Mouse (Mus musculus): Measurements from ENCODE around the gene Gtf3c5. TPM values are rescaled to one million over a fixed set of nuclear protein-coding genes. Genes with fewer than 3 reads are reported as not detected.
A peak's percentile ranks its signal among the peaks of the same experiment; 100 is the strongest.

Gene Gtf3c5
- polyA plus RNA-seq, 1 experiment from 2014 or later: 53.5 TPM

- H3K27ac ChIP-seq: no peak overlapping the region
These were observed 26.1 kb downstream of the Gtf3c5 start for GRCm38 (mm10) chr2:28557452-28557851.

GRCm38 (mm10) chr2:28552301-28552700, 31.2 kb downstream of the Gtf3c5 start:
- Histone ChIP-seq H3K4me1 (no peaks in the 10 kb centered on the region), H3K27ac (no peak overlapping the region), H3K36me3 (peaks cover 75% of the 10 kb centered on the region), H3K9ac (no peak overlapping the region), H3K27me3 (no peaks in the 10 kb centered on the region), H3K4me3 (no peak overlapping the region), H3K4me2 (replicated peaks) (no peak overlapping the region), H3K9me3 (no peaks in the 10 kb centered on the region)
- WGBS: 93% methylated on average over 5 of the region's 5 CpGs
- no peak for ATAC-seq (ENCODE audit: low FRiP score, low read depth)

More at GRCm38 (mm10) chr2:28557452-28557851, 26.1 kb downstream of the Gtf3c5 start:
- ATAC-seq (ENCODE audit: low FRiP score, low read depth): no peak
- Histone ChIP-seq H3K4me2 (replicated peaks) (no peak overlapping the region), H3K36me3 (peaks cover 26% of the 10 kb centered on the region), H3K9ac (no peak overlapping the region), H3K9me3 (no peaks in the 10 kb centered on the region), H3K27me3 (no peaks in the 10 kb centered on the region), H3K4me3 (no peak overlapping the region), H3K4me1 (0 out of 2 replicates have a peak, but pooled peaks cover 1% of the 10 kb centered on the region)
- 92% methylated on average over 5 of the region's 5 CpGs for WGBS

GRCm38 (mm10) chr2:28549157-28549556, 34.4 kb downstream of the Gtf3c5 start:
- 91% methylated on average over 13 of the region's 13 CpGs for WGBS
- Histone ChIP-seq H3K9me3 (no peaks in the 10 kb centered on the region), H3K4me1 (no peaks in the 10 kb centered on the region), H3K36me3 (peaks cover 95% of the 10 kb centered on the region), H3K4me3 (no peak overlapping the region), H3K9ac (no peak overlapping the region), H3K27ac (no peak overlapping the region), H3K27me3 (no peaks in the 10 kb centered on the region), H3K4me2 (replicated peaks) (no peak overlapping the region)
- ATAC-seq (ENCODE audit: low FRiP score, low read depth): no peak

DNA sequence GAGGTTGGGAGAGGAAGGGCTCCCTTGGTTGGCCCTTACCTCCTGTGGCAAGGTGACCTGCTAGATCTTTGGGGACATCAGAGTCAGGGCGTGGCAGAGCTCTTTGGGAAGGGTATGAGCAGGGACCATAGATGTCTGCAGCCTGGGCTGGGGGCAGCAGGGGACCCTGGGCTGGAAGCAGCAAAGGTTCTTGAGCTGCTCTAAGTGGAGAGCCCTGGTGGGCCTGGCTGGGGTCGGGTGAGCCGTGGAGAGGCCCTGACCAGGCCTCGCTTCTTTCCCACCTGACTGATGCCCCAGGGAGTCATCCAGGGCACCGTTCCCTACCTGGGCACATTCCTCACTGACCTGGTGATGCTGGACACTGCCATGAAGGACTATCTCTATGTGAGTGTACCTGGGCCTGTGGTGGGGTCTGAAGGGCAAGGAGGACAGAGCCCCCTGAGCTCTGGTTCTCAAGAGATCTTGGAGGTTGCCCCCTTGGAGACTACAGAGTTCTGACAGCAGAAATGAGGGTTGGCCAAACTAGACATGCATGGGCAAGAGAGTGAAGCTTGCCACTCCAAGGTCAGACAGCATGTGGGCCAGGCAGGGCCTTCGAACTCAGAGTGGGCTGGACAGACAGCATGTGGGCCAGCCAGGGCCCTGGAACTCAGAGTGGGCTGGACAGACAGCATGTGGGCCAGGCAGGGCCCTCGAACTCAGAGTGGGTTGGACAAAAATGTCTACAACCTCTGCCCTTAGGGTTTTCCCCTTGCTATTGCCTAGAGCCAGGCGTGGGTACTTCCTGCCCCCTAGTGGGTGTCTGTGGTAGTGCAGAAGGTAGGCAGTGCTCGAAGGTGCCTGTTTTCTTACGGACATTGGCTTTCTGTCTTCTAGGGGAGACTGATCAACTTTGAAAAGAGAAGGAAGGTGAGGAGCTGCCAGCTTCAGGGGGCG, 36.0 kb downstream of the Gtf3c5 start:
- H3K36me3 ChIP-seq: peaks cover 95% of the 10 kb centered on the region

GRCm38 (mm10) chr2:28546560-28546959, 37.0 kb downstream of the Gtf3c5 start:
- 81% methylated on average over 6 of the region's 6 CpGs for WGBS
- no peak overlapping the region for H3K27ac ChIP-seq
- no peaks in the 10 kb centered on the region for H3K9me3 ChIP-seq
- H3K27me3 ChIP-seq: no peaks in the 10 kb centered on the region
- no peak overlapping the region for H3K9ac ChIP-seq
- ATAC-seq (ENCODE audit: low FRiP score, low read depth): no peak
- H3K4me3 ChIP-seq: no peak overlapping the region
- H3K4me1 ChIP-seq: no peaks in the 10 kb centered on the region
- H3K4me2 ChIP-seq (replicated peaks): no peak overlapping the region
- H3K36me3 ChIP-seq: peaks cover 95% of the 10 kb centered on the region

More for the DNA sequence above, 36.0 kb downstream of the Gtf3c5 start:
- H3K27ac ChIP-seq: no peak overlapping the region
- no peak overlapping the region for H3K4me3 ChIP-seq
- 51% methylated on average over 11 of the region's 11 CpGs for WGBS
- no peaks in the 10 kb centered on the region for H3K4me1 ChIP-seq
- H3K9ac ChIP-seq: no peak overlapping the region
- ATAC-seq (ENCODE audit: low FRiP score, low read depth): no peak
- H3K4me2 ChIP-seq (replicated peaks): no peak overlapping the region
- no peaks in the 10 kb centered on the region for H3K9me3 ChIP-seq
- no peaks in the 10 kb centered on the region for H3K27me3 ChIP-seq

DNA sequence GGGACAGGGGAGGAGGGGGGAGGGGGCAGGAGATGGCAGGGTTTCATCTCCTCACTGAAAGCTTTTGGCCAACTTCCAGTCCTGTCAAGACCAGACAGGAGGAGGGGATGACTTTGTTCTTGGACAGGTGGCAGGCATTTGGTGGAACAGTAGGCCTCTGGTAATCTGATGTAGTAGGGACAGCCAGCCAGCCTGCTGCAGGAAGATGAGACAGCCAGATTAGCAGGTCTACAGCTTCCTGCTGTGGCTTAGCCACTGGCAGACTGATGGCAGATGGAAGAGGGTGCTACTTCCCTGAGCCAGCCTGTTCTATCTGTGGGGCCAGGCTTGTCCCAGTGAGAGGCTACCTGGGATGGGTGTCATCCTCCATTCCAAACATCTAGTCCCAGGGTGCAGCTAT, 37.6 kb downstream of the Gtf3c5 start:
- Histone ChIP-seq H3K4me2 (replicated peaks) (no peak overlapping the region), H3K9me3 (no peaks in the 10 kb centered on the region), H3K27me3 (no peaks in the 10 kb centered on the region), H3K27ac (no peak overlapping the region), H3K9ac (no peak overlapping the region), H3K4me1 (no peaks in the 10 kb centered on the region), H3K36me3 (peaks cover 94% of the 10 kb centered on the region), H3K4me3 (no peak overlapping the region)
- ATAC-seq (ENCODE audit: low FRiP score, low read depth): no peak

- Histone ChIP-seq H3K4me3 (no peak overlapping the region), H3K9me3 (no peaks in the 10 kb centered on the region), H3K36me3 (peaks cover 78% of the 10 kb centered on the region), H3K9ac (no peak overlapping the region), H3K27ac (no peak overlapping the region), H3K27me3 (no peaks in the 10 kb centered on the region), H3K4me1 (peaks cover 17% of the 10 kb centered on the region), H3K4me2 (replicated peaks) (no peak overlapping the region)
- no peak for ATAC-seq (ENCODE audit: low FRiP score, low read depth)
- 92% methylated on average over 8 of the region's 8 CpGs for WGBS
These were observed 39.7 kb downstream of the Gtf3c5 start for GRCm38 (mm10) chr2:28543894-28544293.

- 82% methylated on average over 8 of the region's 8 CpGs for WGBS
- Histone ChIP-seq H3K27ac (no peak overlapping the region), H3K4me1 (peaks cover 45% of the 10 kb centered on the region), H3K4me3 (no peak overlapping the region), H3K27me3 (no peaks in the 10 kb centered on the region), H3K9me3 (no peaks in the 10 kb centered on the region), H3K9ac (no peak overlapping the region), H3K4me2 (replicated peaks) (no peak overlapping the region), H3K36me3 (peaks cover 57% of the 10 kb centered on the region)
- no peak for ATAC-seq (ENCODE audit: low FRiP score, low read depth)
These were observed 42.8 kb downstream of the Gtf3c5 start for GRCm38 (mm10) chr2:28540587-28541227.

- H3K9ac ChIP-seq: peak overlapping the region; percentile 45
- 80% methylated on average over 2 of the region's 2 CpGs for WGBS
- H3K36me3 ChIP-seq: peaks cover 49% of the 10 kb centered on the region
- no peak overlapping the region for H3K4me3 ChIP-seq
- no peak for ATAC-seq (ENCODE audit: low FRiP score, low read depth)
- no peaks in the 10 kb centered on the region for H3K27me3 ChIP-seq
- 0 out of 2 replicates have a peak overlapping the region, but pooled peaks have one; percentile 77 for H3K27ac ChIP-seq
- no peak overlapping the region for H3K4me2 ChIP-seq (replicated peaks)
- H3K4me1 ChIP-seq: peaks cover 53% of the 10 kb centered on the region
- no peaks in the 10 kb centered on the region for H3K9me3 ChIP-seq
These were observed 43.6 kb downstream of the Gtf3c5 start for GRCm38 (mm10) chr2:28539949-28540348.

GRCm38 (mm10) chr2:28539206-28539605, 44.3 kb downstream of the Gtf3c5 start:
- Histone ChIP-seq H3K36me3 (peaks cover 42% of the 10 kb centered on the region), H3K4me3 (no peak overlapping the region), H3K27ac (peak overlapping the region; percentile 77; the same call in 1 of the 2 replicates), H3K9me3 (no peaks in the 10 kb centered on the region), H3K9ac (peak overlapping the region; percentile 45), H3K27me3 (no peaks in the 10 kb centered on the region), H3K4me1 (peaks cover 60% of the 10 kb centered on the region), H3K4me2 (replicated peaks) (0 out of 2 replicates have a peak overlapping the region, but pooled peaks have one; percentile 9)
- ATAC-seq (ENCODE audit: low FRiP score, low read depth): peak; percentile 46; the same call in 1 of the 2 replicates
- 34% methylated on average over 7 of the region's 7 CpGs for WGBS

- Histone ChIP-seq H3K4me3 (no peak overlapping the region), H3K36me3 (peaks cover 38% of the 10 kb centered on the region), H3K4me2 (replicated peaks) (0 out of 2 replicates have a peak overlapping the region, but pooled peaks have one; percentile 9), H3K9me3 (no peaks in the 10 kb centered on the region), H3K9ac (peak overlapping the region; percentile 45), H3K4me1 (peaks cover 65% of the 10 kb centered on the region), H3K27me3 (no peaks in the 10 kb centered on the region), H3K27ac (peak overlapping the region; percentile 77; the same call in 1 of the 2 replicates)
- 73% methylated on average over 1 of the region's 1 CpGs for WGBS
- ATAC-seq (ENCODE audit: low FRiP score, low read depth): no peak
These were observed 44.8 kb downstream of the Gtf3c5 start for GRCm38 (mm10) chr2:28538817-28539128.
